Mouse (Mus musculus) erythroblast, embryonic 14.5 days (primary cell): ENCODE measurements around the gene Kif2a.
A peak's percentile ranks its signal among the peaks of the same experiment; 100 is the strongest.

Experiments
- GATA1 ChIP-seq: IDR thresholded peaks from 2 replicates; pipeline ENCODE4 v1.6.1; 2012; ENCODE audit warnings: low read length, inconsistent platforms, mixed read lengths
- TAL1 ChIP-seq: IDR thresholded peaks from 3 replicates; pipeline ENCODE4 v1.6.1; 2012; ENCODE audit warnings: low read length, inconsistent platforms, mixed read lengths

- TF ChIP-seq GATA1: peak; percentile 84
- no peak for TF ChIP-seq TAL1
Measured at GRCm38 (mm10) chr13:107064263-107064662, 42.3 kb upstream of the Kif2a start.
